Mouse (Mus musculus) cerebellum, adult 2 months (tissue): ENCODE results near the gene Reep3.

Source experiments
- CTCF ChIP-seq: fragments of 200-500 bp; IDR thresholded peaks from 2 replicates; pipeline ENCODE4 v1.5.1; 2011; ENCODE audit warnings: low read depth, mild to moderate bottlenecking, control low read depth, low read length, moderate library complexity, borderline replicate concordance; ENCODE audit not compliant: insufficient read depth
- POLR2A ChIP-seq: fragments of 200-500 bp; IDR thresholded peaks from 2 replicates; pipeline ENCODE4 v1.6.1; 2011; ENCODE audit warnings: low read length, control low read depth, borderline replicate concordance; ENCODE audit not compliant: insufficient read depth

DNA sequence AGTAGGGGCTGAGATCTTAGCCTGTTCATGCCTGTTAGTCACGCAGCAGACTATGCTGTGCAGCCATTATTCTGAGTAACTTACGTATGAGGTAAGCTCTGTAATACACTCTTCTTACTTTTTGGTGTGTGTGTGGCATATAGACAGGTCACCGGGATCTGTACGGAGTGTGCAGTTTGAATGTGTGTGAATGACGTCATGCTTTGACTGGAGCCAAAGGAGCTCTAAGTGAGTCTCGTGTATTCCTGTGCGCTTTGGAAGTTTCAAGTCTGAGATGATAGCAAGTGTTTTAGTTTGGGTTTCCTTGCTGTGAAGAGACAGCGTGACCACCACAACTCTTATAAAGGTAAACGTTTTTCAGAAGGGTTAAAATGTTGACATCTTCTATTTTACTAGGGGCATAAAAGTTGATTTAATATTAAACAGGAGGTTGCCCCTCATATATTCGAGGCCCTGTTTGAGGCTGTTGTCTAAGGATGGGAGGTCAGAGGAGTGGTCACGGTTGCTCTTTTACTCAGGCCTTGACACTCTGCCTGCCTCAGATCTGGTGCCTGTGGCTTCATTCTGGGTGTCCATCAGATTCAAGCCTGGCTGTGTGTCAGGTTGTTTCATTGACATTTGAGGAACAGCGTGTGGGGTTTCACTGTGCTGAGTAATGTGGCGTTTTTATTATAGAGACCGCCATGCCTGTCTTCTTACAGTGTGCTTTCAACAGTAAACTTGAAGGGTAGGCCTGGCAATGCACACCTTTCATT lies 14.5 kb upstream of the Reep3 start:
- no peak for TF ChIP-seq CTCF
- TF ChIP-seq POLR2A, result no peak
